20 mouse cellular contexts compared by ENCODE assay signal in genomic region chr7:51818251-51818974, GRCm38 (mm10).
"Had no signal": no experiment of that assay in that cellular context is flagged by ENCODE, and none has a peak within 500 bp of the region (broad histone marks: within the 10 kb centered on the region; RNA-seq: fewer than 3 reads in every experiment).

No protein-coding gene starts in this region.

- H3K4me2 ChIP-seq: limb, embryonic 13.5 days; liver, embryonic 12.5 days; liver, embryonic 15.5 days; lung, embryonic 15.5 days; midbrain, embryonic 11.5 days; neural tube, embryonic 12.5 days; neural tube, embryonic 15.5 days; stomach, embryonic 15.5 days had no signal

- ATAC-seq: liver, embryonic 12.5 days had no signal

- H3K4me3 ChIP-seq: limb, embryonic 10.5 days; limb, embryonic 13.5 days; liver, embryonic 12.5 days; liver, embryonic 15.5 days; lung, embryonic 15.5 days; neural tube, embryonic 12.5 days; neural tube, embryonic 15.5 days; stomach, embryonic 15.5 days had no signal

- H3K36me3 ChIP-seq: limb, embryonic 10.5 days; limb, embryonic 13.5 days; liver, embryonic 12.5 days; liver, embryonic 15.5 days; lung, embryonic 15.5 days; neural tube, embryonic 12.5 days; neural tube, embryonic 15.5 days; stomach, embryonic 15.5 days had no signal

- DNase-seq: kidney, postnatal 14 days; kidney, postnatal 4 days; liver; lung, adult 18-20 months; lung, postnatal 10 days; lung, postnatal 36 days; midbrain, embryonic 14.5 days; right cerebral cortex, adult 18-20 months; right cerebral cortex, postnatal 14 days; spleen, adult 18-20 months; thymus, postnatal 25 days had no signal

- H3K27me3 ChIP-seq: liver, embryonic 12.5 days; liver, embryonic 15.5 days; lung, embryonic 15.5 days; neural tube, embryonic 12.5 days; neural tube, embryonic 15.5 days; stomach, embryonic 15.5 days had no signal
